Mouse (Mus musculus) forebrain, postnatal 0 days (tissue): Measurements from ENCODE around the gene Plxna2. TPM values are rescaled to one million over a fixed set of nuclear protein-coding genes. Genes with fewer than 3 reads are reported as not detected.

Experiments
- ATAC-seq: fragments of 200-750 bp; cut with Nextera tagmentation; 2 replicates; pipeline ENCODE4 v1.8.0; 2017; ENCODE audit warnings: mild to moderate bottlenecking, moderate library complexity
- DNase-seq: peaks from one replicate; pipeline ENCODE4 v3.0.0-alpha.2; 2015
- H3K27ac ChIP-seq: fragments of 300-500 bp; sonication (generic); 2 replicates; pipeline ENCODE4 v1.5.1; 2014; ENCODE audit warnings: low read depth, mild to moderate bottlenecking, antibody characterized with exemption, low read length, moderate library complexity, mixed read lengths
- H3K27me3 ChIP-seq: fragments of 300-500 bp; sonication (generic); 2 replicates; pipeline ENCODE4 v1.6.1; 2014; ENCODE audit warnings: mild to moderate bottlenecking, low read length, mixed read lengths; ENCODE audit not compliant: insufficient read depth
- H3K36me3 ChIP-seq: fragments of 300-500 bp; sonication (generic); 2 replicates; pipeline ENCODE4 v1.6.1; 2014; ENCODE audit warnings: mild to moderate bottlenecking, moderate library complexity; ENCODE audit not compliant: insufficient read depth
- H3K4me1 ChIP-seq: fragments of 300-500 bp; sonication (generic); 2 replicates; pipeline ENCODE4 v1.6.1; 2014; ENCODE audit warnings: antibody characterized with exemption; ENCODE audit not compliant: insufficient read depth
- H3K4me2 ChIP-seq: fragments of 300-500 bp; sonication (generic); 2 replicates; pipeline ENCODE4 v1.6.1; 2014; ENCODE audit warnings: low read depth, mild to moderate bottlenecking, moderate library complexity
- H3K4me3 ChIP-seq: fragments of 300-500 bp; sonication (generic); 2 replicates; pipeline ENCODE4 v1.5.1; 2014; ENCODE audit warnings: low read depth, low read length, mixed read lengths
- H3K9ac ChIP-seq: fragments of 300-500 bp; sonication (generic); 2 replicates; pipeline ENCODE4 v1.6.1; 2014; ENCODE audit warnings: mild to moderate bottlenecking
- H3K9me3 ChIP-seq: fragments of 300-500 bp; sonication (generic); 2 replicates; pipeline ENCODE4 v1.6.1; 2016; ENCODE audit warnings: low read length
- CTCF ChIP-seq: sonication (generic); IDR thresholded peaks from 2 replicates; pipeline ENCODE4 v1.5.1; 2016; ENCODE audit warnings: antibody characterized with exemption, control low read depth, low read depth
- WGBS: fragments of 180-500 bp; shearing (Covaris S2); extraction: QIAGEN DNeasy Blood & Tissue Kit; methylation state at CpG from one replicate; pipeline ENCODE4 v1.1.7; 2014; 5-methylcytosine and 5-hydroxymethylcytosine counted together
- polyA plus RNA-seq: library from polyadenylated mRNA; unstranded; fragments of >200 nt; fragmentation: Nextera tagmentation; extraction: Ambion mirVana; gene quantifications from 2 replicates; pipeline ENCODE4 v1.2.1, GENCODE M21; 2015
- total RNA-seq: library from RNA; depleted of rRNA; stranded (reverse); fragments of >200 nt; gene quantifications from 2 replicates; pipeline ENCODE4 v1.2.3, GENCODE M21; 2014

The Plxna2 gene
- total and polyA plus RNA-seq, 2 experiments from 2014 or later, result 18.6 to 83.6 TPM

- Histone ChIP-seq H3K36me3 (no peaks in the 10 kb centered on the region), H3K4me2 (peak overlapping the region; percentile 89), H3K27ac (peak overlapping the region; percentile 41; the same call in 1 of the 2 replicates), H3K9me3 (no peaks in the 10 kb centered on the region), H3K9ac (peak overlapping the region; percentile 97), H3K4me3 (peak overlapping the region; percentile 85), H3K4me1 (peaks cover 30% of the 10 kb centered on the region), H3K27me3 (no peaks in the 10 kb centered on the region)
- no peak for TF ChIP-seq CTCF
- ATAC-seq (no peak), DNase-seq (no peak)
- 16% methylated on average over 2 of the region's 2 CpGs for WGBS
Observed at GRCm38 (mm10) chr1:194622677-194623076, 4.7 kb downstream of the Plxna2 start.

- Histone ChIP-seq H3K9me3 (no peaks in the 10 kb centered on the region), H3K9ac (peak overlapping the region; percentile 97), H3K27me3 (no peaks in the 10 kb centered on the region), H3K36me3 (no peaks in the 10 kb centered on the region), H3K4me2 (peak overlapping the region; percentile 89), H3K27ac (peak overlapping the region; percentile 59), H3K4me1 (peaks cover 40% of the 10 kb centered on the region), H3K4me3 (peak overlapping the region; percentile 85)
- ATAC-seq (no peak), DNase-seq (no peak)
- WGBS, result 70% methylated on average over 3 of the region's 3 CpGs
- no peak for TF ChIP-seq CTCF
Observed at GRCm38 (mm10) chr1:194623641-194624040, 5.6 kb downstream of the Plxna2 start.

- ATAC-seq, result no peak
Observed at GRCm38 (mm10) chr1:194624411-194624810, 6.4 kb downstream of the Plxna2 start.

GRCm38 (mm10) chr1:194624973-194625372 lies 7.0 kb downstream of the Plxna2 start:
- Histone ChIP-seq H3K9ac (peak overlapping the region; percentile 97), H3K9me3 (no peaks in the 10 kb centered on the region), H3K36me3 (no peaks in the 10 kb centered on the region), H3K4me2 (peak overlapping the region; percentile 89), H3K4me3 (peak overlapping the region; percentile 85), H3K27me3 (no peaks in the 10 kb centered on the region), H3K4me1 (peaks cover 49% of the 10 kb centered on the region), H3K27ac (peak overlapping the region; percentile 46; the same call in 1 of the 2 replicates)
- DNase-seq (no peak), ATAC-seq (no peak)
- no peak for TF ChIP-seq CTCF
- 6% methylated on average over 4 of the region's 4 CpGs for WGBS

More at GRCm38 (mm10) chr1:194624411-194624810, 6.4 kb downstream of the Plxna2 start:
- TF ChIP-seq CTCF, result peak; percentile 68
- WGBS, result 40% methylated on average over 2 of the region's 2 CpGs
- Histone ChIP-seq H3K9me3 (no peaks in the 10 kb centered on the region), H3K4me2 (peak overlapping the region; percentile 89), H3K27me3 (no peaks in the 10 kb centered on the region), H3K36me3 (no peaks in the 10 kb centered on the region), H3K4me3 (peak overlapping the region; percentile 85), H3K9ac (peak overlapping the region; percentile 97), H3K27ac (peak overlapping the region; percentile 46; the same call in 1 of the 2 replicates), H3K4me1 (peaks cover 47% of the 10 kb centered on the region)
- DNase-seq, result peak; percentile 72

- ATAC-seq (no peak), DNase-seq (no peak)
- H3K9me3 ChIP-seq, result no peaks in the 10 kb centered on the region
- no peaks in the 10 kb centered on the region for H3K27me3 ChIP-seq
- 64% methylated on average over 2 of the region's 2 CpGs for WGBS
- H3K4me1 ChIP-seq, result peaks cover 59% of the 10 kb centered on the region
- no peaks in the 10 kb centered on the region for H3K36me3 ChIP-seq
- H3K9ac ChIP-seq, result no peak overlapping the region
- TF ChIP-seq CTCF, result no peak
- peak overlapping the region; percentile 85; the same call in 1 of the 2 replicates for H3K4me3 ChIP-seq
- H3K27ac ChIP-seq, result no peak overlapping the region
- H3K4me2 ChIP-seq, result peak overlapping the region; percentile 89
Observed at GRCm38 (mm10) chr1:194626109-194626508, 8.1 kb downstream of the Plxna2 start.

- H3K9ac ChIP-seq, result no peak overlapping the region
- peak overlapping the region; percentile 89 for H3K4me2 ChIP-seq
- no peak overlapping the region for H3K27ac ChIP-seq
- no peak overlapping the region for H3K4me3 ChIP-seq
- H3K4me1 ChIP-seq, result peaks cover 64% of the 10 kb centered on the region
- no peak for ATAC-seq
- no peak for TF ChIP-seq CTCF
- H3K9me3 ChIP-seq, result no peaks in the 10 kb centered on the region
- no peak for DNase-seq
- no peaks in the 10 kb centered on the region for H3K27me3 ChIP-seq
- H3K36me3 ChIP-seq, result no peaks in the 10 kb centered on the region
Observed at GRCm38 (mm10) chr1:194627286-194627685, 9.3 kb downstream of the Plxna2 start.

GRCm38 (mm10) chr1:194629135-194629689 lies 11.2 kb downstream of the Plxna2 start:
- DNase-seq (peak; percentile 48), ATAC-seq (peak; percentile 79)
- 12% methylated on average over 2 of the region's 2 CpGs for WGBS
- no peak overlapping the region for H3K9ac ChIP-seq
- H3K9me3 ChIP-seq, result no peaks in the 10 kb centered on the region
- peak overlapping the region; percentile 89 for H3K4me2 ChIP-seq
- H3K4me1 ChIP-seq, result peaks cover 58% of the 10 kb centered on the region
- H3K4me3 ChIP-seq, result no peak overlapping the region
- H3K27ac ChIP-seq, result peak overlapping the region; percentile 24; the same call in 1 of the 2 replicates
- TF ChIP-seq CTCF, result no peak
- no peaks in the 10 kb centered on the region for H3K27me3 ChIP-seq
- no peaks in the 10 kb centered on the region for H3K36me3 ChIP-seq
